Mouse (Mus musculus): Measurements from ENCODE around the gene Zbtb16.

Zbtb16 gene

DNA sequence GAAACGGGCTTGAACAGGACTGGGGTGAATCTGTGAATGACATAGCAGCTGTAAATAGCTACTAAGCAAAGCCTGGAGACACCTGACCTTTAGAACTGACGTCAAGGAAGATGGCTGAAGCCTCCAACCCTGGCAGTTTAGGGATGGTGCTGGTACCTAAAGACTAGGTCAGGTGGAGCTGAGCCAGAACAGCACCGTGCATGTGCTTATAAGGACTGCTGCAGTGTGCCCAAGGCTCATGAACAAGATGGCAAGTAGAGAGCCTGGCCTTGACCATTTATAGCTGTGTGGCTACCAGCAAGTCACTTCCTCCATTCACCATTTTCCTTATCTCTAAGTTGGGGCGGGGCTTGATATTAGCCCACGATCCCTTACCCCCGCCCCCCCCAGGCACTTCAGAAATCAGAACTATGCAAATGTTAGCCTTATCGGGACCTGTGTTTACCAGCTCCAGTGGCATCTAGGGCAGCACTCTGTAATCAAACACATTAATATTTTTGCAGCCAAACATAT is 9.6 kb downstream of the Zbtb16 start:
- in situ Hi-C loops (cut with MboI, MseI): no loop called here

DNA sequence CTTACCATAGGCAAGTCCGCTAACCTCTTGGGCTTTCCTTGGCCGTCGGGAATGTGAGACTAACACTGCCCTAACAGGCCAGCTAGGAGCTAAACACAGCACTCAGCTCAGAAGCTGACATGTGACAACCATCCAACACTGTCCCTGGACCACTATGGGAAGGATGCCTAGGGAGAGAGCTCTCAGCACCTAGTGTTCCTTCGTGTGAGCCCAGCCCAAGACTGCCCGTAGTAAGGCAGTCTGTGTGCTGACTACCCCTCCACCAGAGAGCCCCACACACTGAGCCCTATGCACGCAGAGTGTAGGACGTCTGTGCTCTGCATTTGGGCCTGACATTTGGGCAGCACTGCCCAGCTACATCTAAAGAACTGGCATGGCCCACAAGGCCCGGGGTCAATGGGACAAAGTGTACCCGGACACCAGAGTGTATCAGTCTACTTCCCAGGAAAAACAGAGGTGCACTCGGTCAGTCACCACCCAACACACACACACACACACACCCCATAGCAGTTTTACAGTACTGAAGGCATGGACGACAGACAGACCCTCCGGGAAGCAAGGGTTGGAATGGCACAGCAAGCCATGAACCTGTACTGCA is 11.4 kb downstream of the Zbtb16 start:
- in situ Hi-C loops (cut with MboI, MseI): no loop called here

- in situ Hi-C loops (cut with MboI, MseI): no loop called here
Measured at GRCm38 (mm10) chr9:48823851-48824250, 12.2 kb downstream of the Zbtb16 start.

DNA sequence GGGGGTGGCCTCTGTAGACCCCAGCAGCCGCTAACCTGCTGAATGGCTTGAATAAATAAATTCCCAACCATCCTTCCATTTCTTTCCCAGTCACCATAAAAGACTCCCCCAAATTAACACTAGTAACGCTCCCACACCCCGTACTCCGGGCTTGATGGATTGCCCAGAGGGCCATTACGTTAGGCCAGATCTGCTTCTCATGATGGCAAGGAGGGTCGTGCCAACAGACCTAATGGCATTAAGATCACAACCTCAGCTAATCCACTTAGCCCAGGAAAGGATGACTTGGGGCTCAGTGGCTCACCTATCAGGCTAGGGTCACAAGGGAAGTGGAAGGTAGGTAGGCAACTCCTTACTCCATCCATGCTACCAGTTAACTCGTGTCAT is 12.7 kb downstream of the Zbtb16 start:
- in situ Hi-C loops (cut with MboI, MseI): no loop called here

- in situ Hi-C loops (cut with MboI, MseI): no loop called here
Measured at GRCm38 (mm10) chr9:48822586-48823318, 13.3 kb downstream of the Zbtb16 start.

- in situ Hi-C loops (cut with MboI, MseI): no loop called here
Measured at GRCm38 (mm10) chr9:48821916-48822585, 14.0 kb downstream of the Zbtb16 start.

- in situ Hi-C loops (cut with MboI, MseI): no loop called here
Measured at GRCm38 (mm10) chr9:48821431-48821830, 14.6 kb downstream of the Zbtb16 start.

- in situ Hi-C loops (cut with MboI, MseI): no loop called here
Measured at GRCm38 (mm10) chr9:48820791-48821190, 15.2 kb downstream of the Zbtb16 start.

- in situ Hi-C loops (cut with MboI, MseI): no loop called here
Measured at GRCm38 (mm10) chr9:48819695-48820094, 16.3 kb downstream of the Zbtb16 start.

GRCm38 (mm10) chr9:48819137-48819536 is 16.9 kb downstream of the Zbtb16 start:
- in situ Hi-C loops (cut with MboI, MseI): no loop called here

DNA sequence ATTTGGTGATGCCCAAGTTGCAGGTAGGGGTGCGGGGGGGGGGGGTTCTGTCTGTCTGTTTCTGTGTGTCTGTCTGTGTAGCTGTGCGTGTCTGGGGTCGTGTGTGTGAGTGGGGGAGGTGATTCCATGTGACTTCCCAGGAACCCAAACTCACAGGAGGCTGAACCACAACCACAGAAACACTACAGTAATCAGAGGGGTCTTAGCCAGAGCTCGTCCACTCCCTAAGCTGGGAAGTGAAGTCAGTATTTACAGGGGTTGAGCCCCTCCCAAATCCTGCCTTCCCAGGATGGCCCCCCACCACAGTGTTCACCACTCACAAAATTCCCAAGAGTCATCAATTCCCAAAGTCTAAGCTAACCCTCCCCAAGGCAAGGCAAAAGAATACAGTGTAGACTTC is 18.1 kb downstream of the Zbtb16 start:
- in situ Hi-C loops (cut with MboI, MseI): no loop called here

DNA sequence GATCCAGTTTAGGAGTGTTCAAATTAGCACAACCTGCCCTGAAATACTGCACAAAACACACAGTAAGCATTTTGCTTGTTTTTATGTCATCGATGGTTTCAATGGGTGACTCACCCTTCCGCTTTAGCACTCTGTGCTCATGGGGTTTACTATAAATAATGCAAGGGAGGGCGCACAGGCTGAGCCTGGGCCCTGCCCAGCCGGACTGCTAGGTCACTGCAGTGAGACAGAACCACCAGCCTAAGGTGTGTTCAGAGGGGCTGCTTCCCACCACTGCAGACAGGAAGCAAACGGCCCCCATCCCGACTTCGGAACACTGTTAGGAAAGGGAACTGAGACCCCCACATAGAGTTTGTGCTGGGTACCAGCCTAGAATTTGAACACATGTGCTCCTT is 18.6 kb downstream of the Zbtb16 start:
- in situ Hi-C loops (cut with MboI, MseI): no loop called here

DNA sequence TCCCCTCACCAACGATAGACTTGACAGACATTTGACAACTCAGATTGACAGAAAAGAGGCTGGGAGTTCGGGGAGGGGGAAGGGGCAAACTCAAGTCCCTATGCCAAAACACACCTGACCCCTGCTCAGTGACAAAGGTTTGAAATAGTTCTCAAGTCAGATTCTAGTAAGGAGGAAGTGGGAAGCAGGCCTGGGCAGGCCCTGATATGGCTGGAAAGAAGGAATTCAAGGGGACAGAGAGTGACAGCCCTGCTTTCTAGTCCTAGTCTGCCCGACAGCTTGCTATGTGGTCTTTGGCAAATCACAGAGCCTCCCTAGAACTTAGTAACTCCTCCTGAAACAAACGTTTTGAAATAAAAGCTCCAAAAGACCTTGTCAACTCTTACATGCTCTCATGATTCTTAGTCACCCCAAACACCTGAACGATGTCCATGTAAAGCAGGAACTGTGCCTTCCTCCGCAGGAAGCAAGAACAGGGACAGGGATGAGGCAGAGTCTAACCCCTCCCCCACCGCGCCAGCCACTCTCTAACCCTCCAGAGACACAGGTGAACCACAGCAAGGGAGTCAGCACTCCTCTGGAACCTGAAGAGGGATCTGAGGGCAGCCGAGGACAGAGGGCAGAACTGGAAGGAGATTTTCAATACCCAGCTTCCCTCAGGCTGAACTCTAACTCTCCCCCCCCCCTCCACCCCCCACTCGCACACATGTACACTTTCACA is 19.2 kb downstream of the Zbtb16 start:
- in situ Hi-C loops (cut with MboI, MseI): no loop called here

DNA sequence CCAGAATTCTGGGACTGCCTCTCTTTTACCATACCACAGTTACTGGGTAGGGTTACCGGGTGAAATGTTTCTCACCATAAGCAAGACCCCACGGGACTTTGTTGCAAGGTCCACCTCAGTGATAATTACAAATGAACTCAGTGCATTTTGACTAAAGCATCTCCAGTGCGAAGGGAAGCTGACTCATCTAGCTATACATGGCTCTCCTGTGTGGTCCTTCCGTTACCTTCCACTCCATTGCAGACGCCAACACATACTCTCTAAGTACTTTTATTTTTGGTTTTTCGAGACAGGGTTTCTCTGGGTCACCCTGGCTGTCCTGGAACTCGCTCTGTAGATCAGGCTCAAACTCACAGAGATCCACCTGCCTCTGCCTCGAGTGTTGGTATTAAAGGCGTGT is 19.9 kb downstream of the Zbtb16 start:
- in situ Hi-C loops (cut with MboI, MseI): no loop called here

DNA sequence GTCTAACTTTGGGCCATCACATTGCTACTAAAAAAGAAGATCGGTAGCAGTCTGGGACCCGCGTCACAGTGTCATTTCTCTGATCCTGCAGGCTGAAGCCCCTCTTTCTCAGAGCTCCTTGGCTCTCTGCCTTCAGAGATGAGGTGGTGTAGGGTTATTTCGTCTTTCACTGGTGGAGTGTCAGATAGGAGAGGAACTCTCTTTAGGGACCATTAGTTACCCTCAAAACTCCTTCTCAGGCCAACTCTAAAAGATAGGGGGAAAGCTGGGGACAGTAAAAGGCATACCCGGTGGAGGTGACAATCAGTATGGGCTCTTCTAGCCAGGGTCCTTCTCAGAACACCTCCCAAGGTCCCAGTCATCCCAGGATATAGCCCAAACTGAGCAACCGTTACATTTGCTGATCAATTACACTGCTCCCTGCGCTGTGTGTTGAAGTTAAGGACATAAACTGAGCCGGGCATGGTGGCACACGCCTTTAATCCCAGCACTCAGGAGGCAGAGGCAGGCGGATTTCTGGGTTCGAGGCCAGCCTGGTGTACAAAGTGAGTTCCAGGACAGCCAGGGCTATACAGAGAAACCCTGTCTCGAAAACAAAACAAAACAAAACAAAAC is 21.0 kb downstream of the Zbtb16 start:
- in situ Hi-C loops (cut with MboI, MseI): no loop called here

- in situ Hi-C loops (cut with MboI, MseI): no loop called here
Measured at GRCm38 (mm10) chr9:48813960-48814880, 21.8 kb downstream of the Zbtb16 start.

DNA sequence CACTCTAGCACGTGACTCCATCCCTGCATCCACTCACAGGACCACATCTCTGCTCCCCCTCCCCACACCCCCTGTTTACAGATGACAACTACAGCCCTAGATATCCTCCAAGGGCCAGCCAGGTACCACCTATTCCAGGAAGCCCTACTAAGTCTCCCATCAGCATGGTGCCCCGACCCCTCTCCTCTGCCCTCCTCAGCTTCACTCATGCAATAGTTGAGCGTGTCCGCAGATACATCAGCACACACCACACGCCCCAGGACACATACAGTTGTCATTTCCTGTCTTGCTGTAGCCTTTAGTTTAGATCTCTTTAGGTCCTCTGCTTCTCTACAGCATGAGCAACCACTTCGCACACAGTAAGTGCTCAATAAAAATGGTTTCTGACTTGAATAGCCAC is 23.7 kb downstream of the Zbtb16 start:
- in situ Hi-C loops (cut with MboI, MseI): no loop called here

GRCm38 (mm10) chr9:48806591-48806990 is 29.4 kb downstream of the Zbtb16 start:
- in situ Hi-C loops (cut with MboI, MseI): no loop called here

DNA sequence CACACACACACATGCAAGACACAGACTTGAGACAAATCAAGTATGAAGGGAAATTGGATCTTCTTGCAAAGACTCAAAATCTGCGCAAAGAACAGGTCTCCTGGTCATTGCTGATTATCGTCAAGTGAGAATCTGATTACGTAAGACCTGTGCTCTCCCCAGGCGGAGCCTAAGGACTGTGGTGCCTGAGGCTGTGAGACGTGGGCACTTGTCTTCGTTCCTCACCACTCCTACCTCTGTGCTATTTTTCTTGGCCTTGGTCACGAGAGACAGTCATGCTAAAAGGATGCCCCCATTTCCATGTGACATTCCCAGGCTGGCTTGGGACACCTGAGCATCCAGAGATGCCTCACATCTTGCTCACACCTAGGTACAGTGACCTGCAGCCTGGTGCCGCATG is 30.2 kb downstream of the Zbtb16 start:
- in situ Hi-C loops (cut with MboI, MseI): no loop called here

GRCm38 (mm10) chr9:48804509-48804908 is 31.5 kb downstream of the Zbtb16 start:
- in situ Hi-C loops (cut with MboI, MseI): no loop called here
